Mouse (Mus musculus): Measurements from ENCODE around the gene Lefty1. TPM values are rescaled to one million over a fixed set of nuclear protein-coding genes. Genes with fewer than 3 reads are reported as not detected.
"Not testable (repeated sequence)": the region's sequence is repeated elsewhere in the genome, so short reads cannot be mapped to it uniquely, and the experiment has no call there.

Gene Lefty1
- polyA plus RNA-seq, 1 experiment, result 2.5 TPM

- Histone ChIP-seq H3K4me1 (ENCODE audit: control insufficient read depth, insufficient read depth, low read length) (no peaks in the 10 kb centered on the region), H3K4me3 (ENCODE audit: insufficient read depth, low read length) (no peak overlapping the region), H3K27ac (ENCODE audit: insufficient read depth, low read length) (no peak overlapping the region)
- TF ChIP-seq POLR2A (IDR thresholded peaks at IDR 0.05; ENCODE audit: low read depth, low read length) (no peak), CTCF (IDR thresholded peaks at IDR 0.05; ENCODE audit: borderline replicate concordance, insufficient read depth, low read length) (no peak)
Observed at GRCm38 (mm10) chr1:180974126-180974746, 39.4 kb downstream of the Lefty1 start.

GRCm38 (mm10) chr1:180976110-180976679 is 41.4 kb downstream of the Lefty1 start:
- TF ChIP-seq POLR2A (IDR thresholded peaks at IDR 0.05; ENCODE audit: low read depth, low read length) (no peak), CTCF (IDR thresholded peaks at IDR 0.05; ENCODE audit: borderline replicate concordance, insufficient read depth, low read length) (peak; percentile 84)
- no peak overlapping the region for H3K27ac ChIP-seq (ENCODE audit: insufficient read depth, low read length)
- no peaks in the 10 kb centered on the region for H3K4me1 ChIP-seq (ENCODE audit: control insufficient read depth, insufficient read depth, low read length)
- no peak overlapping the region for H3K4me3 ChIP-seq (ENCODE audit: insufficient read depth, low read length)

- no peak overlapping the region for H3K4me3 ChIP-seq (ENCODE audit: insufficient read depth, low read length)
- no peak for TF ChIP-seq CTCF (IDR thresholded peaks at IDR 0.05; ENCODE audit: borderline replicate concordance, insufficient read depth, low read length)
- no peak for TF ChIP-seq POLR2A (IDR thresholded peaks at IDR 0.05; ENCODE audit: low read depth, low read length)
- no peaks in the 10 kb centered on the region; the same call in 1 of the 2 replicates for H3K4me1 ChIP-seq (ENCODE audit: control insufficient read depth, insufficient read depth, low read length)
- H3K27ac ChIP-seq (ENCODE audit: insufficient read depth, low read length), result no peak overlapping the region
Observed at GRCm38 (mm10) chr1:180979484-180980251, 44.8 kb downstream of the Lefty1 start.

GRCm38 (mm10) chr1:180980464-180980863 is 45.6 kb downstream of the Lefty1 start:
- TF ChIP-seq POLR2A (IDR thresholded peaks at IDR 0.05; ENCODE audit: low read depth, low read length), result no peak
- no peak for TF ChIP-seq CTCF (IDR thresholded peaks at IDR 0.05; ENCODE audit: borderline replicate concordance, insufficient read depth, low read length)
- no peak overlapping the region for H3K4me3 ChIP-seq (ENCODE audit: insufficient read depth, low read length)
- H3K27ac ChIP-seq (ENCODE audit: insufficient read depth, low read length), result no peak overlapping the region
- no peaks in the 10 kb centered on the region; the same call in 1 of the 2 replicates for H3K4me1 ChIP-seq (ENCODE audit: control insufficient read depth, insufficient read depth, low read length)

GRCm38 (mm10) chr1:180981298-180982046 is 46.6 kb downstream of the Lefty1 start:
- H3K4me1 ChIP-seq (ENCODE audit: control insufficient read depth, insufficient read depth, low read length); H3K27ac ChIP-seq (ENCODE audit: insufficient read depth, low read length); H3K4me3 ChIP-seq (ENCODE audit: insufficient read depth, low read length): not testable (repeated sequence)

- no peak overlapping the region for H3K4me3 ChIP-seq (ENCODE audit: insufficient read depth, low read length)
- no peaks in the 10 kb centered on the region for H3K4me1 ChIP-seq (ENCODE audit: control insufficient read depth, insufficient read depth, low read length)
- H3K27ac ChIP-seq (ENCODE audit: insufficient read depth, low read length), result no peak overlapping the region
- TF ChIP-seq CTCF (IDR thresholded peaks at IDR 0.05; ENCODE audit: borderline replicate concordance, insufficient read depth, low read length) (no peak), POLR2A (IDR thresholded peaks at IDR 0.05; ENCODE audit: low read depth, low read length) (no peak)
Observed at GRCm38 (mm10) chr1:180986701-180987100, 51.9 kb downstream of the Lefty1 start.

GRCm38 (mm10) chr1:180987759-180988158 is 52.9 kb downstream of the Lefty1 start:
- no peaks in the 10 kb centered on the region for H3K4me1 ChIP-seq (ENCODE audit: control insufficient read depth, insufficient read depth, low read length)
- H3K27ac ChIP-seq (ENCODE audit: insufficient read depth, low read length), result no peak overlapping the region
- TF ChIP-seq CTCF (IDR thresholded peaks at IDR 0.05; ENCODE audit: borderline replicate concordance, insufficient read depth, low read length), result peak; percentile 81
- TF ChIP-seq POLR2A (IDR thresholded peaks at IDR 0.05; ENCODE audit: low read depth, low read length), result no peak
- no peak overlapping the region for H3K4me3 ChIP-seq (ENCODE audit: insufficient read depth, low read length)

Other genes with a start within 250 kb of the Lefty1 start
- gene Mixl1, start 238.0 kb upstream of the Lefty1 start, polyA plus RNA-seq (2011; ENCODE audit: insufficient read length, low read depth, missing spikeins), result not detected in 2 replicates
- 66.3 and 69.4 TPM in 2 replicates for gene Acbd3, start 209.0 kb upstream of the Lefty1 start, polyA plus RNA-seq (2011; ENCODE audit: insufficient read length, low read depth, missing spikeins)
- gene H3f3a, start 121.1 kb upstream of the Lefty1 start, polyA plus RNA-seq (2011; ENCODE audit: insufficient read length, low read depth, missing spikeins), result 542 and 820 TPM in 2 replicates
- 25.9 and 28.0 TPM in 2 replicates for gene Sde2, start 83.9 kb upstream of the Lefty1 start, polyA plus RNA-seq (2011; ENCODE audit: insufficient read length, low read depth, missing spikeins)
- gene Lefty2, start 41.9 kb upstream of the Lefty1 start, polyA plus RNA-seq (2011; ENCODE audit: insufficient read length, low read depth, missing spikeins), result not detected in 2 replicates
- gene Pycr2, start 30.7 kb upstream of the Lefty1 start, polyA plus RNA-seq (2011; ENCODE audit: insufficient read length, low read depth, missing spikeins), result 21.2 and 26.0 TPM in 2 replicates
- gene Tmem63a, start 7.3 kb downstream of the Lefty1 start, polyA plus RNA-seq (2011; ENCODE audit: insufficient read length, low read depth, missing spikeins), result 44.4 and 45.2 TPM in 2 replicates
- 156 and 205 TPM in 2 replicates for gene Ephx1, start 85.9 kb downstream of the Lefty1 start, polyA plus RNA-seq (2011; ENCODE audit: insufficient read length, low read depth, missing spikeins)
- not detected in 2 replicates for gene 9130409I23Rik, start 116.2 kb downstream of the Lefty1 start, polyA plus RNA-seq (2011; ENCODE audit: insufficient read length, low read depth, missing spikeins)
- 51.0 and 55.5 TPM in 2 replicates for gene Nvl, start 209.2 kb downstream of the Lefty1 start, polyA plus RNA-seq (2011; ENCODE audit: insufficient read length, low read depth, missing spikeins)
- gene Cnih4, start 209.7 kb downstream of the Lefty1 start, polyA plus RNA-seq (2011; ENCODE audit: insufficient read length, low read depth, missing spikeins), result 88.6 and 104 TPM in 2 replicates

All from embryonic fibroblast, embryonic 13.5 days (primary cell).